Mouse (Mus musculus) C2C12 (cell line): ENCODE data around the gene Map3k12.

Experiments used
- CEBPB ChIP-seq: IDR thresholded peaks from one replicate; pipeline ENCODE4 v1.6.1; 2011; ENCODE audit warnings: low read depth, mild to moderate bottlenecking, control low read depth, moderate library complexity
- CTCF ChIP-seq: IDR thresholded peaks from one replicate; pipeline ENCODE4 v1.5.1; 2011; ENCODE audit not compliant: control insufficient read depth, insufficient read depth, insufficient read length
- FOSL1 ChIP-seq: IDR thresholded peaks from one replicate; pipeline ENCODE4 v1.8.0; 2011; ENCODE audit warnings: mild to moderate bottlenecking, low read length; ENCODE audit not compliant: poor library complexity, insufficient read depth, severe bottlenecking
- MAX ChIP-seq: IDR thresholded peaks from one replicate; pipeline ENCODE4 v1.6.1; 2011; ENCODE audit warnings: mild to moderate bottlenecking, control low read depth
- MYOD1 ChIP-seq: IDR thresholded peaks from one replicate; pipeline ENCODE4 v1.6.1; 2011; ENCODE audit warnings: low read depth; ENCODE audit not compliant: control insufficient read depth, insufficient read length
- USF1 ChIP-seq: IDR thresholded peaks from one replicate; pipeline ENCODE4 v1.6.1; 2011; ENCODE audit warnings: low read depth, mild to moderate bottlenecking, control low read depth, moderate library complexity

GRCm38 (mm10) chr15:102515791-102516190 lies 1.1 kb downstream of the Map3k12 start:
- TF ChIP-seq CTCF, result no peak
- TF ChIP-seq MAX, result no peak
- no peak for TF ChIP-seq FOSL1
- TF ChIP-seq USF1, result no peak
- no peak for TF ChIP-seq MYOD1
- no peak for TF ChIP-seq CEBPB
